Mouse (Mus musculus): ENCODE data around the gene Cnot1. TPM values are rescaled to one million over a fixed set of nuclear protein-coding genes. Genes with fewer than 3 reads are reported as not detected.

Cnot1 gene
- total RNA-seq, 2 experiments from 2014 or later, result 63.3 to 67.2 TPM

DNA sequence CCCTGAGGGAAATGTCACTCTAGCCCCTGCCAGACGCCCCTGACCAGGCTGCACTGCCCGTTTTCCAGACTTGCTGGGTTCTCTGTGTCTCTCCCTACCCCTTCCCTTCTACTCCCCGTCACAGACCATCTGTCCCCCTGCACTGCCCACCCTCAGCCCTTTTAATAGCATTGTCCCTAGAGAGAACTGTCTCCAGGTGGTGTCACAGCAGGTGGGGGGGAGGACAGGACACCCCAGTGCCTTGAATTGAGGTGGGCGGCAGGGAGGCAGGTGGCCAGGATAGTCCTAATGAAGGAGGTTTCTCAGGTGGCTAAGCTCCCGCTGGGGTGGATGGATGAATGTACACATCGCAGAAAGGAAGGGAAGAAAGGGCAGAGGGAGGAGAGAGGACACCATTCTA, 112.6 kb downstream of the Cnot1 start:
- no peak for DNase-seq (ENCODE audit: low spot score)

GRCm38 (mm10) chr8:95690929-95691541, 116.2 kb downstream of the Cnot1 start:
- DNase-seq (ENCODE audit: low spot score), result no peak

GRCm38 (mm10) chr8:95688073-95688672, 119.1 kb downstream of the Cnot1 start:
- no peak for DNase-seq (ENCODE audit: low spot score)

- DNase-seq (ENCODE audit: low spot score), result no peak
These were observed 129.1 kb downstream of the Cnot1 start for GRCm38 (mm10) chr8:95678024-95678611.

GRCm38 (mm10) chr8:95677591-95678023, 129.7 kb downstream of the Cnot1 start:
- no peak for DNase-seq (ENCODE audit: low spot score)

DNA sequence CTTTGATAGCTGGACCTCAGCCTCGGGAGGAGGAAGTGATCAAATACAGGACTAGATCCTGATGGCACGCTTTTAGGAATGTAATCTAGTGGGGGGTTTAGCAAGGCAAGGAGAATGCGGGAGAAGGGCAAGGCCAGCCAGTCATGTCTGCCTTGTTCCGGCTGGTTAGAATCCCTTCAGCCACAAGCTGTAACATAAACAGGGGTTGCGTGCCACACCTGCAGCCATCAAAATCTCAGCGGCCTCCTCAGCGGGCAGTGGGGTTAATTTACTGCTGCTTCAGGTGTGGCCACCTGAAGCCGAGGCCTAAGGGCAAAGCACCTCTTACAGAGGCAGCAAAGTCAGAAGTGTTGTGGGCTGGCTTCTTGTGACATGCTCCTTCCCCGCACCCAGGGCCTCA, 130.6 kb downstream of the Cnot1 start, which contains the start of gene Ndrg4:
Ndrg4 (plus strand) TSS at position 350 of the 400 bp plus-strand sequence.
- no peak for DNase-seq (ENCODE audit: low spot score)

- no peak for DNase-seq (ENCODE audit: low spot score)
These were observed 134.5 kb downstream of the Cnot1 start for GRCm38 (mm10) chr8:95672811-95673210.

DNA sequence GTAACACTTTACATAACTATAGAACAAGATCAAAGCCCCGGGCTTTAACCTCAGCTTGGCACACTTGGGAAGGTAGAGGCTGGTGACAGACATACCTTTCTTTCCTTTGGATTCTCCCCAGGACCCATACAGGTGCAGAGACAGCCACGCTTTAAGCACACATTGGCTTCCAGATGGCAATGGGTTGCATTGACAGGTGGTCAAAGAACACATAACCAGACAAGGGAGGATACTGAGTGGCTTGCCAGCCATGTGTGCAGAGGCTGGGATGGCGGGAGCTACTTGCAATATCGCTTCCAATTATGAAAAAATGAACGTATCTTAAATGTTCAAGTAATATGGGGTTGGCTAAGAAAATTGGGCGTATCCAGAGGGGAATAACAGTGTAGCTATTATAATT, 135.4 kb downstream of the Cnot1 start:
- no peak for DNase-seq (ENCODE audit: low spot score)

DNA sequence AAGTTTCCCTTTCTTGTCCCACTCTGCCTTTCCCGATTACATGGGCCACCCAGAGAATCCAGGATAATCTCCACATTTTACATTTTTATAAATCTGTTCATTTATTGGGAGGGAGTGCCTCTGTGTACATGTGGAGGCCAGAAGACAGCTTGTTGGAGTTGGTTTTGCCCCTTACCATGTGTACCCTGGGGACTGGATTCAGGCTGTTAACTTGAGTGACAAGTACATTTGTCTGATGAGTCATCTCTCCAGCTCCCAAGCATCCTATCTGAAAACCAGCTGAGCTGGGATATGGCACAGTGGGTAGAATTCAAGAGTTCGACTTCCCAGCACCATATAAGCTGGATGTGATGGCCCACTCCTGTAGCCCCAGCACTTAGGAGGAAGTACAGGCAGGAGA, 137.3 kb downstream of the Cnot1 start:
- no peak for DNase-seq (ENCODE audit: low spot score)

Small RNAs within 50 kb of the gene (microRNA-seq; reads per million reads assigned to microRNA genes)
- gene Mir7073, result not detected

Other genes starting within 250 kb of the Cnot1 start
- not detected for gene Prss54, start 231.1 kb downstream of the Cnot1 start, total RNA-seq (2021)
- gene Gins3, start 174.0 kb downstream of the Cnot1 start, total RNA-seq (2021), result under 1 TPM; 0.38 to 0.66 TPM
- gene Ndrg4, start 130.5 kb downstream of the Cnot1 start, total RNA-seq (2021), result 1 to 10 TPM; 3.8 to 6.2 TPM
- gene Setd6, start 91.6 kb downstream of the Cnot1 start, total RNA-seq (2021), result 10 to 100 TPM; 13.5 to 15.6 TPM
- 10 to 100 TPM; 85.3 to 91.9 TPM for gene Sap18b, start 17.9 kb upstream of the Cnot1 start, total RNA-seq (2021)
- gene Slc38a7, start 46.1 kb upstream of the Cnot1 start, total RNA-seq (2021), result 1 to 10 TPM; 5.5 to 5.8 TPM
- 100 to 1,000 TPM; 390 to 437 TPM for gene Got2, start 81.1 kb upstream of the Cnot1 start, total RNA-seq (2021)